Mouse (Mus musculus): ENCODE measurements around the gene Pycr1.

The Pycr1 gene

DNA sequence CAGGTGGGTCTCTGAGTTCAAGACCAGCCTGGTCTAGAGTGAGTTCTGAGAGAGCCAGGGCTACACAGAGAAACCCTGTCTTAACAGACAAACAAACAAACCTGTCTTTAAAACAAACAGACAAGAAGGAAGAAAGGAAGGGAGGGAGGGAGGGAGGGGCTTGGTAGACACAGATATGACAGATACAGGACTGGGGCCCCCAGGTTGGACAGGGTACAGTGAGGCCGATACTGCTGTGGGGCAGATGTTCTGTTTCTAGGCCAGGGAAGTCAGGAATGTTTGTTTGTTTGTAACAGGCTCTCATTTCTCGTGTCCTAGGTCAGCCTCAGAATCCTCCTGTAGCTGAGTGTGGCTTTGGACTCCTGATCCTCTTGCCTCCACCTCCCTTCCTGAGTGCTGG is 40.0 kb downstream of the Pycr1 start:
- no peak for DNase-seq (ENCODE audit: low spot score in 2 of 2)

DNA sequence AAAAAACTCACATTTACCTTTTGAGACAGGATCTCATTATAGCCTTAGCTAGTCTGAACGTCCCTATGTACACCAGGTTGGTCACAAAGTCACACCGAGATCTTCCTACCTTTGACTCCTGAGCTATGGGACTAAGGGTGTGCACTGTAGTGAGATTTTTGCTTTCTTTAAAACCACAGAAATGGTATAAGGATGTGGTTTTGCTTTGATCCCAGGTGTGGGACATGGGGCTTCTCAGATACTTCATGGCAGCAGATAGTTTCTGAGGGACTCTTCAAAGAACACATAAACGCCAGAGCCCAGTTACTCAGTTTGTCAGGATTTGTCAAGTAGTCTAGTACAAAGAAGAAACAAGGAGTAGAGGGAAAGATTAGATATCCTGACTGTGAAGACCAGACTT is 42.9 kb downstream of the Pycr1 start:
- DNase-seq (ENCODE audit: low spot score in 2 of 2) = no peak

DNA sequence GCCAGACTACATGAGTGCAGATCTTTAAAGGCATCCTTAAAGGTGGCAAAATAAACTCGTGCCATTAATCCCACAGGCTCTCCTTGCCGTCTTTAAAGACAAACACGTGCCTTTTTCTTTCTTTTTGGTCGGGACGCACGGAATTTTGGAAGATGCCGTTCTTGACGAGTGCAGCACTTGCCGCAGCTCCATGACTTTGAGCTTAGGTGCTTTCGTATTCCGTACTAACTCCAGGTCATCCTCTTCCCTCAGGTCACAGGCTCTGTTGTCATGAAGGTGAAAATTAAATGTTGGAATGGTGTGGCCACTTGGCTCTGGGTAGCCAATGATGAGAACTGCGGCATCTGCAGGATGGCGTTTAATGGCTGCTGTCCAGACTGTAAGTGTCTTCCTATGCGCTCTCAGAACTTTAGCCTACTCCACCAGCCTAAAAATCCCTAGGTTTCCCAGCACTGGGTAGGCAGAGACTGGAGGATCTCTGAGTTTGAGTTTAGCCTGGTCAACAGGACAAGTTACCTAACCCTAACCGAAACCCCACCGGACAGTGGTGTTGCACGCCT is 44.5 kb downstream of the Pycr1 start:
- DNase-seq (ENCODE audit: low spot score in 2 of 2) = no peak

DNA sequence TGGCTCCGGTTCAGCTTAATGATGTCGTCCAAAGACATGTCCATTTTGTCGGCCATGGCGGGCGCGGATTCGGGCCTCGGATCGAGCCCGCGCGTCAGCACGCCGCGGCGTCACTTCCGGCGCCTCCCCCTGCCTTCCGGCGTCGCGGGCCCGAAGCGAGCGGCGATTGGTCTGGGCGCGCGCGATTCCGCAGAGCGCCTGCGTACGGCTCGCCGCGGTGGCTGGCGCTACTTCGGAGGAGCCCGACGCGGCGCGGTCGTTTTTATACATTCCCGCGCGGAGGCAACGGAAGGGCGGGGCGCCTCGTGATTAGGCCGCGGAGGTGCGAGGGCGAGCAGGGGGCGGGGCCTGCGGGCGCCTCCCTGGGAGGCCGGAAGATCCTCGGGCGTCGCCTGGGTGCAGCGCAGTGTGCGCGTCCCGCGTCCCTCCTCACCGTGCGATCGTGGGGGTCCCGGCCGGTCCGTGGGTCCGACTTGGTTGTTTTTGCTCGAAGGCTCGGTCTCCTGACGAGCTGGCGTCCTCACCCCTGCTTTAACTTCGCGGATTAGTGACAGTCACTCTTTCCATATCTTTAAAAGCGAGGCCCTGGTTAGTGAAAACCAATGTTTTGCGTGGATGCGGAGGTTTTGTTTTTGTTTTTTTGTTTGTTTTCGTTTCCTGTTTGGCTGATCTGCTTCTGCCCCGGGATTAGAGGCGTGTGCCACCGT is 45.1 kb downstream of the Pycr1 start, which contains the start of the genes Alyref and Anapc11:
Alyref (minus strand) TSS at position 83 of the 707 bp plus-strand sequence.
Anapc11 (plus strand) TSS at position 139 of the 707 bp plus-strand sequence.
- peak; percentile 88 to 94 for DNase-seq (ENCODE audit: low spot score in 2 of 2)

DNA sequence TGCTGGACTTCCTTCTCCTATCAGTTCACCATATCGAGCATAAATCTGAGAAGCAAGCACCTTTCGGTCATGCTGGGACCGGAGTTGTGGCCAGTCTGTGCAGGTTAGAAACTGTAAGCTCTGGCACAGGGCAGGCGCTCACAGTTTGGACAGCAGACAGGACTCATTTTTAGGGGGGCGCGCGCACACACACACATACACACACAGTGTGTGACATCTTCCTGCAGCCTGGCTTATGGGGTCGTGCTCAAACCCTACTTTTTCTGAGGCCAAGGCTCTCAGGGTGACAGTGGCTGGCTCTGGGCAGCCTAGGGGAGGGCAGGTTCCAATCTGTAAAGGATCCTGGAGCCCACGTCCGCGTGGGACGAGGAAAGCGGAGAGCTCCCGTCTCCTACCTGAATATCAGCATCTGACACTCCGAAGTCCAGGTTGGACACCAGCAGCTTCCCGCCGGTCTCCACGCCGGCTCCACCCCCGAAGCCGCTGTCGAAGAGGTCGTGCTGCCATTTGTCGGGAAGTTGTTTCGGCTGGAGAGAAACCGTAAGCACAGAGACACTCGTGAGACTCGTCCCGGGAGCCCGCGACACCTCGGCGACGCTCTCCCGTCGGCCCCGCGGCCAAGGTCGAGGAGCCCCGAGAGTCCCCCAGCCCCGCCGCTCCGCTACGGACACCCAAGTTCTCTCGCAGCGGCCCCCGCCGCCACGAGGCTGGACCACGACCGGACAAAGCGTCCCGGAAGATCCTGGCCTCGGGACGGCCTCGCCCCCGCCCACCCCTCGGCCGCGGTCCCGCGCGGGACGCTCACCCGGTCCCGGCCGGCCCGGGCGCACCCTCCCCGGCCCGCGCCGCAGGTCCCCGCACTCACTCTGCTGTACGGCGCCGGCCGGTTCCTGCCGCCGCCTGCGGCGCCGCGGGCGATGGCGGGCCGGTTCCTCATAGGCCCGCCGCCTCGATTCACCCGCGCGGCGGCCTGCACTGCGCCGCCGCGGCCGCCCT is 46.0 kb downstream of the Pycr1 start:
- DNase-seq (ENCODE audit: low spot score in 2 of 2) = no peak

DNA sequence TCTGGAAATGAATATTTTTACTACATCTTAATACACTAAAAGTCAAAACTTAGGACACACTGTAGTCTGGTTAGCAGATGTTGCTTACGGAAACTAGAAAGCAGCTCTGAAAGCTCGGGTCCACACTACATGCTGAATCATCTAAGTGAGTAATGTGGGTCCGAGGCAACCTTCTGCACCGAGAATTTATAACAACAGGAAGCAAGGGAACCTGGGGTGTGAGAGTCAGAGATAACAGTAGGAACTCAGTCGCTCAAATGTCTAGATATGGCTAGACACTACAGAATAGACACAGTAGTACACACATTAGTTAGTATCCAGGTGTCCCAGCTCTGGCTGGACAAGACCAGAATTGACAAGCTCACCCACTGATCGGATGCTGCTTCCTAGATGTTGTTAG is 55.0 kb downstream of the Pycr1 start:
- DNase-seq (ENCODE audit: low spot score in 2 of 2) = no peak

All from right cerebral cortex, adult 2 months (tissue).